Mouse (Mus musculus) megakaryocyte, embryonic 14.5 days (primary cell): Measurements from ENCODE around the gene Wdr35.

ENCODE experiments used
- FLI1 ChIP-seq: IDR thresholded peaks from 2 replicates; pipeline ENCODE4 v1.6.1; 2012; ENCODE audit warnings: low read length, inconsistent platforms, mixed read lengths
- GATA1 ChIP-seq: IDR thresholded peaks from 3 replicates; pipeline ENCODE4 v1.6.1; 2012; ENCODE audit warnings: mixed read lengths, low read length, inconsistent platforms, borderline replicate concordance

- no peak for TF ChIP-seq GATA1
- no peak for TF ChIP-seq FLI1
Measured at GRCm38 (mm10) chr12:8935349-8935748, 38.3 kb upstream of the Wdr35 start.
